Mouse (Mus musculus): ENCODE measurements around the gene Cfap97. TPM values are rescaled to one million over a fixed set of nuclear protein-coding genes. Genes with fewer than 3 reads are reported as not detected.

Cfap97 gene
- polyA plus RNA-seq, 1 experiment from 2014 or later = 21.3 TPM

GRCm38 (mm10) chr8:46140376-46141120 is 11.0 kb upstream of the Cfap97 start:
- Histone ChIP-seq H3K4me3 (no peak overlapping the region), H3K4me2 (no peak overlapping the region), H3K9ac (no peak overlapping the region), H3K9me3 (no peaks in the 10 kb centered on the region), H3K4me1 (replicated peaks) (peaks cover 4% of the 10 kb centered on the region; the same call in 1 of the 2 replicates), H3K27ac (replicated peaks) (no peak overlapping the region), H3K27me3 (no peaks in the 10 kb centered on the region), H3K36me3 (no peaks in the 10 kb centered on the region)
- no peak for ATAC-seq (ENCODE audit: low FRiP score, low read depth)
- 78% methylated on average over 9 of the region's 9 CpGs for WGBS

- Histone ChIP-seq H3K9ac (no peak overlapping the region), H3K27ac (replicated peaks) (no peak overlapping the region), H3K4me1 (replicated peaks) (peaks cover 4% of the 10 kb centered on the region; the same call in 1 of the 2 replicates), H3K36me3 (no peaks in the 10 kb centered on the region), H3K27me3 (no peaks in the 10 kb centered on the region), H3K4me2 (no peak overlapping the region), H3K9me3 (no peaks in the 10 kb centered on the region), H3K4me3 (no peak overlapping the region)
- no peak for ATAC-seq (ENCODE audit: low FRiP score, low read depth)
- 97% methylated on average over 3 of the region's 3 CpGs for WGBS
These were observed 9.9 kb upstream of the Cfap97 start for GRCm38 (mm10) chr8:46141688-46142087.

- no peaks in the 10 kb centered on the region for H3K9me3 ChIP-seq
- H3K4me3 ChIP-seq = no peak overlapping the region
- no peaks in the 10 kb centered on the region for H3K36me3 ChIP-seq
- H3K4me1 ChIP-seq (replicated peaks) = peaks cover 4% of the 10 kb centered on the region; the same call in 1 of the 2 replicates
- H3K27ac ChIP-seq (replicated peaks) = no peak overlapping the region
- H3K27me3 ChIP-seq = no peaks in the 10 kb centered on the region
- H3K4me2 ChIP-seq = no peak overlapping the region
- H3K9ac ChIP-seq = no peak overlapping the region
- no peak for ATAC-seq (ENCODE audit: low FRiP score, low read depth)
- WGBS = 93% methylated on average over 4 of the region's 4 CpGs
These were observed 9.0 kb upstream of the Cfap97 start for GRCm38 (mm10) chr8:46142498-46143081.

GRCm38 (mm10) chr8:46143470-46143869 is 8.1 kb upstream of the Cfap97 start:
- WGBS = 66% methylated on average over 5 of the region's 5 CpGs
- Histone ChIP-seq H3K4me3 (no peak overlapping the region), H3K36me3 (no peaks in the 10 kb centered on the region), H3K9ac (no peak overlapping the region), H3K4me1 (replicated peaks) (peaks cover 4% of the 10 kb centered on the region; the same call in 1 of the 2 replicates), H3K27me3 (no peaks in the 10 kb centered on the region), H3K27ac (replicated peaks) (no peak overlapping the region), H3K4me2 (no peak overlapping the region), H3K9me3 (no peaks in the 10 kb centered on the region)
- 0 out of 2 replicates have a peak, but pooled peaks have one; percentile 18 for ATAC-seq (ENCODE audit: low FRiP score, low read depth)

- Histone ChIP-seq H3K4me3 (no peak overlapping the region), H3K27ac (replicated peaks) (no peak overlapping the region), H3K36me3 (no peaks in the 10 kb centered on the region), H3K4me2 (no peak overlapping the region), H3K9ac (no peak overlapping the region), H3K9me3 (no peaks in the 10 kb centered on the region), H3K4me1 (replicated peaks) (peaks cover 4% of the 10 kb centered on the region; the same call in 1 of the 2 replicates), H3K27me3 (no peaks in the 10 kb centered on the region)
- 57% methylated on average over 1 of the region's 1 CpGs for WGBS
- ATAC-seq (ENCODE audit: low FRiP score, low read depth) = 0 out of 2 replicates have a peak, but pooled peaks have one; percentile 12
These were observed 7.6 kb upstream of the Cfap97 start for GRCm38 (mm10) chr8:46143924-46144323.

GRCm38 (mm10) chr8:46146173-46146572 is 5.4 kb upstream of the Cfap97 start:
- WGBS = 51% methylated on average over 3 of the region's 3 CpGs
- Histone ChIP-seq H3K4me1 (replicated peaks) (peaks cover 18% of the 10 kb centered on the region), H3K9me3 (no peaks in the 10 kb centered on the region), H3K9ac (no peak overlapping the region), H3K27ac (replicated peaks) (no peak overlapping the region), H3K36me3 (no peaks in the 10 kb centered on the region), H3K27me3 (no peaks in the 10 kb centered on the region), H3K4me3 (no peak overlapping the region), H3K4me2 (no peak overlapping the region)
- 0 out of 2 replicates have a peak, but pooled peaks have one; percentile 44 for ATAC-seq (ENCODE audit: low FRiP score, low read depth)

- H3K9me3 ChIP-seq = no peaks in the 10 kb centered on the region
- no peaks in the 10 kb centered on the region for H3K36me3 ChIP-seq
- no peak overlapping the region for H3K9ac ChIP-seq
- WGBS = 85% methylated on average over 6 of the region's 6 CpGs
- no peak overlapping the region for H3K4me2 ChIP-seq
- no peaks in the 10 kb centered on the region for H3K27me3 ChIP-seq
- H3K27ac ChIP-seq (replicated peaks) = no peak overlapping the region
- no peak for ATAC-seq (ENCODE audit: low FRiP score, low read depth)
- no peak overlapping the region for H3K4me3 ChIP-seq
- peaks cover 15% of the 10 kb centered on the region for H3K4me1 ChIP-seq (replicated peaks)
These were observed 2.3 kb upstream of the Cfap97 start for GRCm38 (mm10) chr8:46149306-46149705.

GRCm38 (mm10) chr8:46149782-46150181 is 1.8 kb upstream of the Cfap97 start:
- ATAC-seq (ENCODE audit: low FRiP score, low read depth) = no peak
- 77% methylated on average over 9 of the region's 9 CpGs for WGBS
- Histone ChIP-seq H3K4me3 (no peak overlapping the region), H3K9ac (no peak overlapping the region), H3K4me2 (peak overlapping the region; percentile 22; the same call in 1 of the 2 replicates), H3K36me3 (no peaks in the 10 kb centered on the region), H3K9me3 (no peaks in the 10 kb centered on the region), H3K4me1 (replicated peaks) (peaks cover 15% of the 10 kb centered on the region), H3K27ac (replicated peaks) (no peak overlapping the region), H3K27me3 (no peaks in the 10 kb centered on the region)

GRCm38 (mm10) chr8:46152064-46153031 is 777 bp downstream of the Cfap97 start, which contains the start of gene Snx25:
Snx25 (minus strand) TSS chr8:46152159.
- Histone ChIP-seq H3K9me3 (no peaks in the 10 kb centered on the region), H3K9ac (peak within 1 kb of the TSS; percentile 76), H3K4me2 (peak within 1 kb of the TSS; percentile 73), H3K27me3 (no peaks in the 10 kb centered on the region), H3K36me3 (no peaks in the 10 kb centered on the region), H3K4me1 (replicated peaks) (peaks cover 15% of the 10 kb centered on the region), H3K4me3 (peak within 1 kb of the TSS; percentile 75), H3K27ac (replicated peaks) (peak within 1 kb of the TSS; percentile 83)
- WGBS = 2% methylated on average over 89 of the region's 103 CpGs
- peak; percentile 88 for ATAC-seq (ENCODE audit: low FRiP score, low read depth)

GRCm38 (mm10) chr8:46153042-46153441 is 1.5 kb downstream of the Cfap97 start:
- peaks cover 15% of the 10 kb centered on the region for H3K4me1 ChIP-seq (replicated peaks)
- no peaks in the 10 kb centered on the region for H3K27me3 ChIP-seq
- peak overlapping the region; percentile 73 for H3K4me2 ChIP-seq
- no peaks in the 10 kb centered on the region for H3K9me3 ChIP-seq
- H3K27ac ChIP-seq (replicated peaks) = no peak overlapping the region
- peak overlapping the region; percentile 75 for H3K4me3 ChIP-seq
- no peak for ATAC-seq (ENCODE audit: low FRiP score, low read depth)
- WGBS = 18% methylated on average over 2 of the region's 2 CpGs
- H3K36me3 ChIP-seq = no peaks in the 10 kb centered on the region
- H3K9ac ChIP-seq = no peak overlapping the region

GRCm38 (mm10) chr8:46162953-46163869 is 11.6 kb downstream of the Cfap97 start:
- Histone ChIP-seq H3K4me2 (peak overlapping the region; percentile 77), H3K9ac (peak overlapping the region; percentile 71), H3K4me3 (peak overlapping the region; percentile 55), H3K4me1 (replicated peaks) (peaks cover 24% of the 10 kb centered on the region), H3K9me3 (no peaks in the 10 kb centered on the region), H3K36me3 (no peaks in the 10 kb centered on the region), H3K27ac (replicated peaks) (peak overlapping the region; percentile 86), H3K27me3 (no peaks in the 10 kb centered on the region)
- 2% methylated on average over 69 of the region's 77 CpGs for WGBS
- peak; percentile 98 for ATAC-seq (ENCODE audit: low FRiP score, low read depth)
